Mouse (Mus musculus): ENCODE data around the gene Ankmy1. TPM values are rescaled to one million over a fixed set of nuclear protein-coding genes. Genes with fewer than 3 reads are reported as not detected.
A peak's percentile ranks its signal among the peaks of the same experiment; 100 is the strongest.

Gene Ankmy1
- polyA plus RNA-seq (2015; fragmentation: Nextera tagmentation; extraction: Ambion mirVana) = 0.44 and 0.67 TPM in 2 replicates

- no peak within 1 kb of the TSS for H3K27ac ChIP-seq (ENCODE audit: low read length)
- H3K4me1 ChIP-seq (ENCODE audit: control insufficient read depth, insufficient read depth, low read length) = peaks cover 7% of the 10 kb centered on the region
- no peaks in the 10 kb centered on the region for H3K9me3 ChIP-seq (replicated peaks; ENCODE audit: control insufficient read depth, low read length)
- peak within 1 kb of the TSS; percentile 9; the same call in 1 of the 2 replicates for H3K4me3 ChIP-seq (ENCODE audit: low read length)
- no peak for ATAC-seq (replicated peaks; ENCODE audit: extremely low read depth, insufficient read depth, low FRiP score)
- H3K27me3 ChIP-seq (ENCODE audit: control insufficient read depth, insufficient read depth, low read length) = peaks cover 6% of the 10 kb centered on the region
- H3K9ac ChIP-seq (ENCODE audit: low read length) = no peak within 1 kb of the TSS
- H3K4me2 ChIP-seq (ENCODE audit: low read depth, low read length) = peak within 1 kb of the TSS; percentile 55
- H3K36me3 ChIP-seq (ENCODE audit: control insufficient read depth, insufficient read depth) = no peaks in the 10 kb centered on the region
- WGBS = 4% methylated on average over 15 of the region's 15 CpGs
Measured at GRCm38 (mm10) chr1:92902786-92903185, at the start of gene Ankmy1. Gene Ankmy1 (minus strand): TSS chr1:92902906.

- ATAC-seq (replicated peaks; ENCODE audit: extremely low read depth, insufficient read depth, low FRiP score) = no peak
- Histone ChIP-seq H3K9me3 (replicated peaks; ENCODE audit: control insufficient read depth, low read length) (no peaks in the 10 kb centered on the region), H3K4me3 (ENCODE audit: low read length) (no peak within 1 kb of the TSS), H3K4me1 (ENCODE audit: control insufficient read depth, insufficient read depth, low read length) (no peaks in the 10 kb centered on the region), H3K4me2 (ENCODE audit: low read depth, low read length) (no peak within 1 kb of the TSS), H3K36me3 (ENCODE audit: control insufficient read depth, insufficient read depth) (peaks cover 21% of the 10 kb centered on the region), H3K27me3 (ENCODE audit: control insufficient read depth, insufficient read depth, low read length) (no peaks in the 10 kb centered on the region), H3K27ac (ENCODE audit: low read length) (no peak within 1 kb of the TSS), H3K9ac (ENCODE audit: low read length) (no peak within 1 kb of the TSS)
- WGBS = 71% methylated on average over 5 of the region's 5 CpGs
Measured at GRCm38 (mm10) chr1:92950607-92951006, 47.9 kb upstream of the Ankmy1 start, which contains the start of gene Gpr35. Gene Gpr35 (plus strand): TSS chr1:92950865.

GRCm38 (mm10) chr1:92949426-92949825 is 46.7 kb upstream of the Ankmy1 start:
- Histone ChIP-seq H3K4me1 (ENCODE audit: control insufficient read depth, insufficient read depth, low read length) (no peaks in the 10 kb centered on the region), H3K27ac (ENCODE audit: low read length) (no peak overlapping the region), H3K36me3 (ENCODE audit: control insufficient read depth, insufficient read depth) (peaks cover 33% of the 10 kb centered on the region), H3K27me3 (ENCODE audit: control insufficient read depth, insufficient read depth, low read length) (no peaks in the 10 kb centered on the region), H3K4me3 (ENCODE audit: low read length) (no peak overlapping the region), H3K4me2 (ENCODE audit: low read depth, low read length) (no peak overlapping the region), H3K9ac (ENCODE audit: low read length) (no peak overlapping the region), H3K9me3 (replicated peaks; ENCODE audit: control insufficient read depth, low read length) (no peaks in the 10 kb centered on the region)
- WGBS = 47% methylated on average over 6 of the region's 6 CpGs
- no peak for ATAC-seq (replicated peaks; ENCODE audit: extremely low read depth, insufficient read depth, low FRiP score)

- Histone ChIP-seq H3K9me3 (replicated peaks; ENCODE audit: control insufficient read depth, low read length) (no peaks in the 10 kb centered on the region), H3K27me3 (ENCODE audit: control insufficient read depth, insufficient read depth, low read length) (no peaks in the 10 kb centered on the region), H3K27ac (ENCODE audit: low read length) (no peak overlapping the region), H3K4me3 (ENCODE audit: low read length) (no peak overlapping the region), H3K9ac (ENCODE audit: low read length) (no peak overlapping the region), H3K4me1 (ENCODE audit: control insufficient read depth, insufficient read depth, low read length) (no peaks in the 10 kb centered on the region), H3K4me2 (ENCODE audit: low read depth, low read length) (no peak overlapping the region), H3K36me3 (ENCODE audit: control insufficient read depth, insufficient read depth) (peaks cover 38% of the 10 kb centered on the region)
- ATAC-seq (replicated peaks; ENCODE audit: extremely low read depth, insufficient read depth, low FRiP score) = no peak
- 91% methylated on average over 3 of the region's 3 CpGs for WGBS
Measured at GRCm38 (mm10) chr1:92947966-92948365, 45.3 kb upstream of the Ankmy1 start.

- WGBS = 91% methylated on average over 19 of the region's 19 CpGs
- Histone ChIP-seq H3K4me2 (ENCODE audit: low read depth, low read length) (no peak overlapping the region), H3K27ac (ENCODE audit: low read length) (no peak overlapping the region), H3K4me3 (ENCODE audit: low read length) (no peak overlapping the region), H3K4me1 (ENCODE audit: control insufficient read depth, insufficient read depth, low read length) (no peaks in the 10 kb centered on the region), H3K36me3 (ENCODE audit: control insufficient read depth, insufficient read depth) (peaks cover 60% of the 10 kb centered on the region), H3K27me3 (ENCODE audit: control insufficient read depth, insufficient read depth, low read length) (no peaks in the 10 kb centered on the region), H3K9me3 (replicated peaks; ENCODE audit: control insufficient read depth, low read length) (no peaks in the 10 kb centered on the region), H3K9ac (ENCODE audit: low read length) (no peak overlapping the region)
- ATAC-seq (replicated peaks; ENCODE audit: extremely low read depth, insufficient read depth, low FRiP score) = no peak
Measured at GRCm38 (mm10) chr1:92943219-92943989, 40.7 kb upstream of the Ankmy1 start.

GRCm38 (mm10) chr1:92939746-92940145 is 37.0 kb upstream of the Ankmy1 start:
- H3K9me3 ChIP-seq (replicated peaks; ENCODE audit: control insufficient read depth, low read length) = no peaks in the 10 kb centered on the region
- H3K9ac ChIP-seq (ENCODE audit: low read length) = no peak overlapping the region
- no peak overlapping the region for H3K4me3 ChIP-seq (ENCODE audit: low read length)
- peaks cover 38% of the 10 kb centered on the region for H3K36me3 ChIP-seq (ENCODE audit: control insufficient read depth, insufficient read depth)
- H3K27ac ChIP-seq (ENCODE audit: low read length) = no peak overlapping the region
- H3K4me1 ChIP-seq (ENCODE audit: control insufficient read depth, insufficient read depth, low read length) = peaks cover 13% of the 10 kb centered on the region
- ATAC-seq (replicated peaks; ENCODE audit: extremely low read depth, insufficient read depth, low FRiP score) = no peak
- 92% methylated on average over 4 of the region's 4 CpGs for WGBS
- no peaks in the 10 kb centered on the region for H3K27me3 ChIP-seq (ENCODE audit: control insufficient read depth, insufficient read depth, low read length)
- no peak overlapping the region for H3K4me2 ChIP-seq (ENCODE audit: low read depth, low read length)

GRCm38 (mm10) chr1:92937797-92938196 is 35.1 kb upstream of the Ankmy1 start:
- H3K4me1 ChIP-seq (ENCODE audit: control insufficient read depth, insufficient read depth, low read length) = peaks cover 20% of the 10 kb centered on the region
- no peaks in the 10 kb centered on the region for H3K27me3 ChIP-seq (ENCODE audit: control insufficient read depth, insufficient read depth, low read length)
- no peak overlapping the region for H3K27ac ChIP-seq (ENCODE audit: low read length)
- H3K4me3 ChIP-seq (ENCODE audit: low read length) = no peak overlapping the region
- peaks cover 29% of the 10 kb centered on the region for H3K36me3 ChIP-seq (ENCODE audit: control insufficient read depth, insufficient read depth)
- WGBS = 89% methylated on average over 3 of the region's 3 CpGs
- no peak overlapping the region for H3K9ac ChIP-seq (ENCODE audit: low read length)
- H3K4me2 ChIP-seq (ENCODE audit: low read depth, low read length) = no peak overlapping the region
- ATAC-seq (replicated peaks; ENCODE audit: extremely low read depth, insufficient read depth, low FRiP score) = no peak
- peaks cover 4% of the 10 kb centered on the region; the same call in 1 of the 2 replicates for H3K9me3 ChIP-seq (replicated peaks; ENCODE audit: control insufficient read depth, low read length)

GRCm38 (mm10) chr1:92936467-92936866 is 33.8 kb upstream of the Ankmy1 start:
- H3K4me2 ChIP-seq (ENCODE audit: low read depth, low read length) = peak overlapping the region; percentile 94
- no peak for ATAC-seq (replicated peaks; ENCODE audit: extremely low read depth, insufficient read depth, low FRiP score)
- peaks cover 20% of the 10 kb centered on the region for H3K4me1 ChIP-seq (ENCODE audit: control insufficient read depth, insufficient read depth, low read length)
- H3K4me3 ChIP-seq (ENCODE audit: low read length) = no peak overlapping the region
- H3K9ac ChIP-seq (ENCODE audit: low read length) = no peak overlapping the region; the same call in 1 of the 2 replicates
- peaks cover 7% of the 10 kb centered on the region; the same call in 1 of the 2 replicates for H3K9me3 ChIP-seq (replicated peaks; ENCODE audit: control insufficient read depth, low read length)
- 91% methylated on average over 3 of the region's 3 CpGs for WGBS
- H3K27ac ChIP-seq (ENCODE audit: low read length) = no peak overlapping the region
- no peaks in the 10 kb centered on the region for H3K27me3 ChIP-seq (ENCODE audit: control insufficient read depth, insufficient read depth, low read length)
- H3K36me3 ChIP-seq (ENCODE audit: control insufficient read depth, insufficient read depth) = peaks cover 22% of the 10 kb centered on the region

GRCm38 (mm10) chr1:92935977-92936376 is 33.3 kb upstream of the Ankmy1 start:
- no peak for ATAC-seq (replicated peaks; ENCODE audit: extremely low read depth, insufficient read depth, low FRiP score)
- H3K27ac ChIP-seq (ENCODE audit: low read length) = peak overlapping the region; percentile 31
- H3K4me3 ChIP-seq (ENCODE audit: low read length) = peak overlapping the region; percentile 93
- peaks cover 7% of the 10 kb centered on the region; the same call in 1 of the 2 replicates for H3K9me3 ChIP-seq (replicated peaks; ENCODE audit: control insufficient read depth, low read length)
- peaks cover 20% of the 10 kb centered on the region for H3K4me1 ChIP-seq (ENCODE audit: control insufficient read depth, insufficient read depth, low read length)
- no peaks in the 10 kb centered on the region for H3K27me3 ChIP-seq (ENCODE audit: control insufficient read depth, insufficient read depth, low read length)
- H3K4me2 ChIP-seq (ENCODE audit: low read depth, low read length) = peak overlapping the region; percentile 94
- WGBS = 33% methylated on average over 2 of the region's 2 CpGs
- H3K9ac ChIP-seq (ENCODE audit: low read length) = peak overlapping the region; percentile 30; the same call in 1 of the 2 replicates
- H3K36me3 ChIP-seq (ENCODE audit: control insufficient read depth, insufficient read depth) = peaks cover 19% of the 10 kb centered on the region

All from heart, embryonic 16.5 days (tissue).